Mouse (Mus musculus): ENCODE results near the gene Fryl. TPM values are rescaled to one million over a fixed set of nuclear protein-coding genes. Genes with fewer than 3 reads are reported as not detected.
"Not testable (repeated sequence)": the region's sequence is repeated elsewhere in the genome, so short reads cannot be mapped to it uniquely, and the experiment has no call there.

The Fryl gene
- polyA plus RNA-seq, 1 experiment from 2014 or later = 40.0 TPM

DNA sequence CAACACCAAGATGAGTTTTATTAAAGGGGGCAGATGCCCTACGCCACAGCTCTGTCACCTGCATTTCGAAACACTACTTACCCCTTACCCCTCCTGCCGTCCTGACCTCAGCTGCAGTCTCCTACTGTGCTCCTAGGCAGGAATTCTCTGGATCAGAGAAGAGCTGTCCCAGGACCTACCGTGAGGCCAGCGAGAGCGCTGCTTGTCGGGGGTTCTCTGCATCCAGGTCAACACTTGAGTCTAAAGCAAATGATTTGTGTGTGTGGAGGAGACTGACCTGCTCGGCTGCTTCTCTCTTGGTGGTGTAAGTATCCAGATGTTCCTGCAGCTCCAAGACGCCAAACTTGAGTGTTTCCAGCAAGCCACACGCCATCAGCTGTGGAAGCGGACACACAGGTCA, 223.9 kb downstream of the Fryl start:
- no peak overlapping the region for H3K27ac ChIP-seq (ENCODE audit: low read length)
- H3K27me3 ChIP-seq (ENCODE audit: control insufficient read depth, insufficient read depth, low read depth, low read length) = no peaks in the 10 kb centered on the region
- H3K9me3 ChIP-seq (replicated peaks; ENCODE audit: control insufficient read depth, low read length, poor library complexity, severe bottlenecking) = no peaks in the 10 kb centered on the region
- H3K4me2 ChIP-seq (ENCODE audit: low read length) = no peak overlapping the region
- no peak for ATAC-seq
- H3K9ac ChIP-seq (ENCODE audit: low read depth, low read length) = no peak overlapping the region
- H3K4me3 ChIP-seq (ENCODE audit: low read depth, low read length) = no peak overlapping the region
- H3K36me3 ChIP-seq (ENCODE audit: control insufficient read depth, insufficient read depth, low read length) = peaks cover 22% of the 10 kb centered on the region
- 86% methylated on average over 11 of the region's 11 CpGs for WGBS
- H3K4me1 ChIP-seq (ENCODE audit: control insufficient read depth, insufficient read depth, low read length) = no peaks in the 10 kb centered on the region

- H3K4me1 ChIP-seq (ENCODE audit: control insufficient read depth, insufficient read depth, low read length) = no peaks in the 10 kb centered on the region
- ATAC-seq = no peak
- no peak overlapping the region for H3K9ac ChIP-seq (ENCODE audit: low read depth, low read length)
- no peaks in the 10 kb centered on the region for H3K9me3 ChIP-seq (replicated peaks; ENCODE audit: control insufficient read depth, low read length, poor library complexity, severe bottlenecking)
- H3K27me3 ChIP-seq (ENCODE audit: control insufficient read depth, insufficient read depth, low read depth, low read length) = no peaks in the 10 kb centered on the region
- H3K27ac ChIP-seq (ENCODE audit: low read length) = no peak overlapping the region
- H3K4me3 ChIP-seq (ENCODE audit: low read depth, low read length) = no peak overlapping the region
- no peak overlapping the region for H3K4me2 ChIP-seq (ENCODE audit: low read length)
- H3K36me3 ChIP-seq (ENCODE audit: control insufficient read depth, insufficient read depth, low read length) = peaks cover 16% of the 10 kb centered on the region
- WGBS = 87% methylated on average over 13 of the region's 13 CpGs
Observed at GRCm38 (mm10) chr5:73028646-73029045, 227.8 kb downstream of the Fryl start.

DNA sequence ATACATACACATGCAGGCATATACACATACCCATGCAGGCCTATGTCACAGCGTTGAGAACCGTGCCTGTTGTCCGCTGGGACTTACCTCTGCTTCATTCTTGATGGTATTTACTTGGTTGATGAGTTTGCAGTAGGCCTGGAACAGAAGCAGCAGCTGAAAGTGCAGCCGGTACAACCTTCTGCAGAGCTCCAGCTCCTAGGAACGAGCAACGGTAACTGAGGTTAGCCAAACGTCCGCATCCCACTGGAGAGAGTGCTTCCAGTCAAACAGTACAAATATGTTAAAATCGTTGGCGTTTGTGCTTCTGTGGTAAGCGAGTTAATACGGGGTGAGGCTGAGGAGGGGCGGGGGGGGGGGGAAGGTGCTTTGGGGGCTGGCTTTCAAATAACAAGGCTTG, 232.6 kb downstream of the Fryl start:
- no peak overlapping the region for H3K27ac ChIP-seq (ENCODE audit: low read length)
- H3K4me3 ChIP-seq (ENCODE audit: low read depth, low read length) = no peak overlapping the region
- 95% methylated on average over 13 of the region's 13 CpGs for WGBS
- no peaks in the 10 kb centered on the region for H3K4me1 ChIP-seq (ENCODE audit: control insufficient read depth, insufficient read depth, low read length)
- ATAC-seq = no peak
- no peak overlapping the region for H3K4me2 ChIP-seq (ENCODE audit: low read length)
- H3K9me3 ChIP-seq (replicated peaks; ENCODE audit: control insufficient read depth, low read length, poor library complexity, severe bottlenecking) = no peaks in the 10 kb centered on the region
- peaks cover 4% of the 10 kb centered on the region; the same call in 1 of the 2 replicates for H3K36me3 ChIP-seq (ENCODE audit: control insufficient read depth, insufficient read depth, low read length)
- H3K9ac ChIP-seq (ENCODE audit: low read depth, low read length) = no peak overlapping the region
- no peaks in the 10 kb centered on the region for H3K27me3 ChIP-seq (ENCODE audit: control insufficient read depth, insufficient read depth, low read depth, low read length)

GRCm38 (mm10) chr5:73014745-73015144, 241.7 kb downstream of the Fryl start:
- Histone ChIP-seq H3K27ac (ENCODE audit: low read length) (no peak overlapping the region), H3K9ac (ENCODE audit: low read depth, low read length) (no peak overlapping the region), H3K4me3 (ENCODE audit: low read depth, low read length) (no peak overlapping the region), H3K4me2 (ENCODE audit: low read length) (no peak overlapping the region), H3K9me3 (replicated peaks; ENCODE audit: control insufficient read depth, low read length, poor library complexity, severe bottlenecking) (no peaks in the 10 kb centered on the region), H3K4me1 (ENCODE audit: control insufficient read depth, insufficient read depth, low read length) (0 out of 2 replicates have a peak, but pooled peaks cover 2% of the 10 kb centered on the region), H3K27me3 (ENCODE audit: control insufficient read depth, insufficient read depth, low read depth, low read length) (no peaks in the 10 kb centered on the region), H3K36me3 (ENCODE audit: control insufficient read depth, insufficient read depth, low read length) (no peaks in the 10 kb centered on the region)
- ATAC-seq = no peak
- WGBS = 37% methylated on average over 9 of the region's 9 CpGs

- not testable (repeated sequence) for H3K27ac ChIP-seq (ENCODE audit: low read length); H3K27me3 ChIP-seq (ENCODE audit: control insufficient read depth, insufficient read depth, low read depth, low read length); H3K36me3 ChIP-seq (ENCODE audit: control insufficient read depth, insufficient read depth, low read length); H3K4me1 ChIP-seq (ENCODE audit: control insufficient read depth, insufficient read depth, low read length); H3K9me3 ChIP-seq (replicated peaks; ENCODE audit: control insufficient read depth, low read length, poor library complexity, severe bottlenecking)
- peak; percentile 82 for ATAC-seq
- peak overlapping the region; percentile 39 for H3K4me3 ChIP-seq (ENCODE audit: low read depth, low read length)
- WGBS = 2% methylated on average over 41 of the region's 65 CpGs
- peak overlapping the region; percentile 55 for H3K9ac ChIP-seq (ENCODE audit: low read depth, low read length)
- peak overlapping the region; percentile 64 for H3K4me2 ChIP-seq (ENCODE audit: low read length)
Observed at GRCm38 (mm10) chr5:73013611-73014287, 242.7 kb downstream of the Fryl start.

DNA sequence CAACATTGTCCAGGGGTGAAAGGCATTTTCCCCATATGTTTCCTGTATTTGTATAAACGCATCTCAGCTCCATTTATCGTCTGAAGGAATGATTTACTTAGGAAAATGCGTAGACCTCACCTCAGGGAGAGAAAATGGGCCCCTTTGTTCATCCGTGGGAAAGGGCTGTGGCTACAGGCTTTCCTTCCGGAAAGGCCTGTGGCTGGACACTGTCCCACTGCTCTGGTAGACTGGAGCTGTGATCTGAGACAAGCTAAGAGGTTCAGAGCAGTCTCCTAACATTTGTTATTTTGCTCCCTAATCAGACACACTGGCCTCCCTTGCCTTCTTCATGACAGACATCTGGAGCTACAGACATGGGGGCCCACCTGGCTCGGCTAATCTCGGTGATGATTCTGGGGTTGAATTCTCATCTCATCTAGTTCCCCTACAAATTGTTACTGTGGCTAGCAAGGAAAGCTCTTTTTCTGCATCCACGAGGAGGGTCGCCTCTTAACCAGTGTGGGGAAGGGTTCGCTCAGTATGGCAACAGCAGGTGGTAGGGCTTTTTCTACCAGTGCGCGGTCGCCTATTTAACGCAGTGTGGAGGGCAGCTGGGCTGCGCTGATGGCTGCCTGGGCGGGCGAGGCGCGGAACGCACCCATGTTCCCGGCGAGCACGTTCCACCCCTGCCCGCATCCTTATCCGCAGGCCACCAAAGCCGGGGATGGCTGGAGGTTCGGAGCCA, 243.4 kb downstream of the Fryl start:
- not testable (repeated sequence) for H3K27ac ChIP-seq (ENCODE audit: low read length); H3K9me3 ChIP-seq (replicated peaks; ENCODE audit: control insufficient read depth, low read length, poor library complexity, severe bottlenecking); H3K36me3 ChIP-seq (ENCODE audit: control insufficient read depth, insufficient read depth, low read length); H3K9ac ChIP-seq (ENCODE audit: low read depth, low read length); H3K27me3 ChIP-seq (ENCODE audit: control insufficient read depth, insufficient read depth, low read depth, low read length); H3K4me1 ChIP-seq (ENCODE audit: control insufficient read depth, insufficient read depth, low read length)
- Histone ChIP-seq H3K4me2 (ENCODE audit: low read length) (peak overlapping the region; percentile 64), H3K4me3 (ENCODE audit: low read depth, low read length) (peak overlapping the region; percentile 39)
- WGBS = 23% methylated on average over 23 of the region's 27 CpGs
- peak; percentile 72 for ATAC-seq

DNA sequence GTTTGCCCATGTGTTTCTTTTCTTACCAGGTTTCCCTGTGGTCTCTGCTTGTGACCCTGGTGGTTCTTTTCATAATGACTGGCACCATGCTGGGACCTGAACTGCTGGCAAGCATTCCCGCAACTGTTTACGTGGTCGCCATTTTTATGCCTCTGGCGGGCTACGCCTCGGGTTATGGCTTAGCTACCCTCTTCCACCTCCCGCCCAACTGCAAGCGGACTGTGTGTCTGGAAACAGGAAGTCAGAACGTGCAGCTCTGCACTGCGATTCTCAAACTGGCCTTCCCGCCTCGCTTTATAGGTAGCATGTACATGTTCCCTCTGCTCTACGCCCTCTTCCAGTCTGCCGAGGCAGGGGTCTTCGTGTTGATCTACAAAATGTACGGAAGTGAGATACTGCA, 244.6 kb downstream of the Fryl start:
- H3K9me3 ChIP-seq (replicated peaks; ENCODE audit: control insufficient read depth, low read length, poor library complexity, severe bottlenecking); ATAC-seq; H3K36me3 ChIP-seq (ENCODE audit: control insufficient read depth, insufficient read depth, low read length); H3K9ac ChIP-seq (ENCODE audit: low read depth, low read length); H3K4me3 ChIP-seq (ENCODE audit: low read depth, low read length); H3K4me1 ChIP-seq (ENCODE audit: control insufficient read depth, insufficient read depth, low read length); H3K4me2 ChIP-seq (ENCODE audit: low read length); H3K27me3 ChIP-seq (ENCODE audit: control insufficient read depth, insufficient read depth, low read depth, low read length); H3K27ac ChIP-seq (ENCODE audit: low read length): not testable (repeated sequence)
- WGBS = 96% methylated on average over 15 of the region's 16 CpGs

DNA sequence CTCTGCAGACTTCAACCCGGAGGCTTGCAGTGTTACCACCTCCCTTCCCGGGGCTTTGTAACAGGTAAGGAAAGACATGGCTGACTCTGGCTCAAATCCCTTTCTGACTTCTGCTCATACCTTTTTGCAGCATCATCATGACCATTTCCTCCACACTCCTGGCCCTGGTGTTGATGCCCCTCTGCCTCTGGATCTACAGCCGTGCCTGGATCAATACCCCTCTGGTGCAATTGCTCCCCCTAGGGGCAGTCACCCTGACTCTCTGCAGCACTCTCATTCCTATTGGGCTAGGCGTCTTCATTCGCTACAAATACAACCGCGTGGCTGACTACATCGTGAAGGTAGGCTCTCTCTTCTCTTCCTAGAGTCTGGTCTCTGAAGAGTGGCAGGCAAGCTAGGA, 248.2 kb downstream of the Fryl start:
- not testable (repeated sequence) for H3K36me3 ChIP-seq (ENCODE audit: control insufficient read depth, insufficient read depth, low read length); ATAC-seq; H3K9me3 ChIP-seq (replicated peaks; ENCODE audit: control insufficient read depth, low read length, poor library complexity, severe bottlenecking); H3K27me3 ChIP-seq (ENCODE audit: control insufficient read depth, insufficient read depth, low read depth, low read length); H3K27ac ChIP-seq (ENCODE audit: low read length); H3K4me3 ChIP-seq (ENCODE audit: low read depth, low read length); H3K9ac ChIP-seq (ENCODE audit: low read depth, low read length); H3K4me1 ChIP-seq (ENCODE audit: control insufficient read depth, insufficient read depth, low read length); H3K4me2 ChIP-seq (ENCODE audit: low read length)
- 47% methylated on average over 8 of the region's 8 CpGs for WGBS

DNA sequence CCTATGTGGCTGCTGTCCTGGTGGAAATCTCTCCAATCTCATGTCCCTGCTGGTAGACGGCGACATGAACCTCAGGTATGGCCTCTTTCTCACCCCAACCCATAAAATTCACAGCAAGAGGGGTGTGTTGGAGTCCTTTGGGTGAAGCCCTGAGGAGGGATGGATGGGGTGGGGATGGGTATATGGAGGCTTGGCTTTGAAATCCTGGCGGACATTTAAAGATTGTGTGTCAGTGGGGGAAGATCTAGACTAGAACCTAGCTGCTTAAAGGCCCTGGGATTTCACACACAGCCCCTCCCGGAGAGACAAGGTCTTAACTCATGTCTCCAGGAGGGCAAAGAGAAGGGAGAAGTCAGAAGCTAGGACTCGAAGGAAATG, 248.8 kb downstream of the Fryl start:
- no peaks in the 10 kb centered on the region for H3K9me3 ChIP-seq (replicated peaks; ENCODE audit: control insufficient read depth, low read length, poor library complexity, severe bottlenecking)
- ATAC-seq = 0 out of 2 replicates have a peak, but pooled peaks have one; percentile 13
- peak overlapping the region; percentile 48 for H3K4me3 ChIP-seq (ENCODE audit: low read depth, low read length)
- no peaks in the 10 kb centered on the region for H3K27me3 ChIP-seq (ENCODE audit: control insufficient read depth, insufficient read depth, low read depth, low read length)
- H3K36me3 ChIP-seq (ENCODE audit: control insufficient read depth, insufficient read depth, low read length) = no peaks in the 10 kb centered on the region
- H3K9ac ChIP-seq (ENCODE audit: low read depth, low read length) = no peak overlapping the region
- H3K27ac ChIP-seq (ENCODE audit: low read length) = no peak overlapping the region
- H3K4me1 ChIP-seq (ENCODE audit: control insufficient read depth, insufficient read depth, low read length) = 0 out of 2 replicates have a peak, but pooled peaks cover 2% of the 10 kb centered on the region
- WGBS = 50% methylated on average over 5 of the region's 5 CpGs
- peak overlapping the region; percentile 66 for H3K4me2 ChIP-seq (ENCODE audit: low read length)

Data from midbrain, embryonic 16.5 days (tissue).